Comparison of ENCODE assay signal across 9 mouse cellular contexts in genomic region chr1:189187737-189188390, GRCm38 (mm10).
DNase-seq lines count a peak whose midpoint lies in the region; ATAC-seq lines count a peak whose summit lies in the region.
"Had no signal": no experiment of that assay in that cellular context is flagged by ENCODE, and none has a peak within 500 bp of the region (broad histone marks: within the 10 kb centered on the region; RNA-seq: fewer than 3 reads in every experiment).

No protein-coding gene starts in this region.

- no peak overlapping the region for H3K4me2 ChIP-seq in heart, embryonic 13.5 days
- no peak overlapping the region for H3K4me2 ChIP-seq in forebrain, embryonic 11.5 days (ENCODE audit: low read depth, low read length, severe bottlenecking)
- no peak overlapping the region for H3K4me2 ChIP-seq in neural tube, embryonic 15.5 days
- no peak overlapping the region for H3K4me2 ChIP-seq in kidney, embryonic 14.5 days (replicated peaks; ENCODE audit: low read depth, low read length)

- H3K27me3 ChIP-seq in heart, embryonic 13.5 days (replicated peaks), result no peaks in the 10 kb centered on the region
- H3K27me3 ChIP-seq in forebrain, embryonic 11.5 days (ENCODE audit: control insufficient read depth, insufficient read depth, low read length), result no peaks in the 10 kb centered on the region
- H3K27me3 ChIP-seq in neural tube, embryonic 15.5 days (replicated peaks), result no peaks in the 10 kb centered on the region; the same call in 1 of the 2 replicates
- no peaks in the 10 kb centered on the region for H3K27me3 ChIP-seq in kidney, embryonic 14.5 days (ENCODE audit: control insufficient read depth, insufficient read depth, low read length)
- H3K27me3 ChIP-seq: CH12.LX had no signal

- H3K4me3 ChIP-seq in heart, embryonic 13.5 days, result no peak overlapping the region
- H3K4me3 ChIP-seq in forebrain, embryonic 11.5 days (ENCODE audit: low read depth, low read length), result no peak overlapping the region
- H3K4me3 ChIP-seq in neural tube, embryonic 15.5 days (replicated peaks), result no peak overlapping the region
- no peak overlapping the region for H3K4me3 ChIP-seq in kidney, embryonic 14.5 days (ENCODE audit: low read length)

- H3K4me1 ChIP-seq in heart, embryonic 13.5 days, result peaks cover 18% of the 10 kb centered on the region
- H3K4me1 ChIP-seq in forebrain, embryonic 11.5 days (replicated peaks; ENCODE audit: control insufficient read depth, insufficient read depth, low read length), result peaks cover 4% of the 10 kb centered on the region; the same call in 1 of the 2 replicates
- peaks cover 11% of the 10 kb centered on the region for H3K4me1 ChIP-seq in neural tube, embryonic 15.5 days
- no peaks in the 10 kb centered on the region for H3K4me1 ChIP-seq in kidney, embryonic 14.5 days (ENCODE audit: control insufficient read depth, insufficient read depth, low read length)

- WGBS in heart, embryonic 13.5 days, result 49% methylated on average over 12 of the region's 12 CpGs
- WGBS in forebrain, embryonic 11.5 days, result 33% methylated on average over 12 of the region's 12 CpGs
- WGBS in neural tube, embryonic 15.5 days, result 17% methylated on average over 12 of the region's 12 CpGs
- 86% methylated on average over 12 of the region's 12 CpGs for WGBS in kidney, embryonic 14.5 days

- H3K9ac ChIP-seq in heart, embryonic 13.5 days, result no peak overlapping the region
- no peak overlapping the region for H3K9ac ChIP-seq in forebrain, embryonic 11.5 days (ENCODE audit: low read length)
- H3K9ac ChIP-seq in neural tube, embryonic 15.5 days (replicated peaks), result no peak overlapping the region
- no peak overlapping the region for H3K9ac ChIP-seq in kidney, embryonic 14.5 days (ENCODE audit: low read depth, low read length)

- H3K9me3 ChIP-seq in heart, embryonic 13.5 days, result no peaks in the 10 kb centered on the region
- no peaks in the 10 kb centered on the region for H3K9me3 ChIP-seq in forebrain, embryonic 11.5 days (ENCODE audit: control insufficient read depth, low read length)
- H3K9me3 ChIP-seq in neural tube, embryonic 15.5 days (replicated peaks), result no peaks in the 10 kb centered on the region
- no peaks in the 10 kb centered on the region for H3K9me3 ChIP-seq in kidney, embryonic 14.5 days (ENCODE audit: control insufficient read depth, low read length)

- DNase-seq in heart, adult 8-10 months (ENCODE audit: low spot score), result no peak
- DNase-seq in forebrain, embryonic 11.5 days (ENCODE audit: low spot score), result peak; percentile 64
- peak; percentile 43 to 51 for DNase-seq in layer of hippocampus, postnatal 36 days
- DNase-seq in testis, postnatal 14 days (ENCODE audit: low spot score), result no peak

- peak overlapping the region; percentile 46 for H3K27ac ChIP-seq in heart, embryonic 13.5 days (replicated peaks)
- peak overlapping the region; percentile 75 for H3K27ac ChIP-seq in forebrain, embryonic 11.5 days (ENCODE audit: low read depth, low read length)
- peak overlapping the region; percentile 51 for H3K27ac ChIP-seq in neural tube, embryonic 15.5 days (replicated peaks)
- H3K27ac ChIP-seq in kidney, embryonic 14.5 days (ENCODE audit: low read depth, low read length), result no peak overlapping the region

- no peaks in the 10 kb centered on the region for H3K36me3 ChIP-seq in heart, embryonic 13.5 days
- no peaks in the 10 kb centered on the region for H3K36me3 ChIP-seq in forebrain, embryonic 11.5 days (ENCODE audit: control insufficient read depth, insufficient read depth, low read length)
- no peaks in the 10 kb centered on the region for H3K36me3 ChIP-seq in neural tube, embryonic 15.5 days
- no peaks in the 10 kb centered on the region for H3K36me3 ChIP-seq in kidney, embryonic 14.5 days (ENCODE audit: control insufficient read depth, insufficient read depth, low read length)

- ATAC-seq in heart, embryonic 13.5 days (ENCODE audit: extremely low read depth, insufficient number of reproducible peaks, low FRiP score, low TSS enrichment), result no peak
- ATAC-seq in forebrain, embryonic 11.5 days (replicated peaks; ENCODE audit: low FRiP score), result peak; percentile 83
- ATAC-seq in neural tube, embryonic 15.5 days (ENCODE audit: low FRiP score), result peak; percentile 87
- no peak for ATAC-seq in inflammation-experienced regulatory T-cells, adult 6 months
- ATAC-seq in kidney, embryonic 14.5 days (ENCODE audit: low FRiP score, low TSS enrichment), result no peak

Comparison
In these comparisons a context has a peak if more than half of its experiments do, and no peak if none do; other contexts are left out.
1. ATAC-seq: peak in forebrain, embryonic 11.5 days (single experiment) and neural tube, embryonic 15.5 days (single experiment); none in heart, embryonic 13.5 days (single experiment), inflammation-experienced regulatory T-cells, adult 6 months (single experiment) and kidney, embryonic 14.5 days (single experiment).
2. DNase-seq: peak in forebrain, embryonic 11.5 days (single experiment) and layer of hippocampus, postnatal 36 days (2 of 2); none in heart, adult 8-10 months (single experiment) and testis, postnatal 14 days (single experiment).